Mouse (Mus musculus) CD4-positive helper T cell, adult 2 months (primary cell): Measurements from ENCODE around the gene Fam53a.
A peak's percentile ranks its signal among the peaks of the same experiment; 100 is the strongest.

Experiments used
- DNase-seq: peaks from one replicate; pipeline ENCODE4 v3.0.0-alpha.2; 2012; ENCODE audit warnings: low read depth, missing footprints, low spot score

Fam53a gene

DNA sequence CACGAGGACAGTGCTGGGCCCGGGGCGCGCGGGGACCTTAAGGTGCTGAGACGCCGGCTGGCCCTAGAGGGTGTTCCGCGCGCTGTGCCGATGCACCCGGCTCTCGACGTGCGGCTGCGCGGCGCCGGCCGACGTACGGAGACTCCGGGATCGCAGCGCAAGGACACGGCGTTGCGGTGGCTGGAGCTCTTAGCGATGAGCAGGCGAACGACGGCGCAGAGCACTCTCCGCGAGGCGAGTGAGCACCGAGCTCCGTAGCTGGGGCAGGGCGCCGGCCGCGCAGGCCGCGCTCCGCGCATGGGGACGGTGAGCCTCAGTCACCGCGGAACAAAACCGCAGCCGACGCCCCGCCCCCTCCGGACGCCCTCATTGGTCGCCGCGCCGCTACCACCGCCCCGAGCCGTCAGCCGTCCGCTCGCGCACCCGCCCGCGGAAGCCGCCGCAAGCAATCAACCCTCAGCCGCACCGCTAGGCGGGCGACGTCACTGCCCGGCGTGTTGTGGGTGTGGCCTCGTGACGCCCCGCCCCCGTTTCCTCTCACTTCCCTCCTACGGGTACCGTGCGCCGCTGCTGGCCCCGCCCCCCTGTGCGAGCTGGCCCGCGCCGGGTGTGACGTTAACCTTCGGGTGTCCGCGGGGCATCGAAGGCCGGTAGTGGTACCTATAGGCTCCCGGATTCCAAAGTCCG is at the start of gene Fam53a, which contains the start of gene Gm9903:
TSS of gene Fam53a (minus strand) at position 335 of the 687 bp plus-strand sequence.
TSS of gene Gm9903 (plus strand) at position 625 of the 687 bp plus-strand sequence.
- peak; percentile 99 for DNase-seq

DNA sequence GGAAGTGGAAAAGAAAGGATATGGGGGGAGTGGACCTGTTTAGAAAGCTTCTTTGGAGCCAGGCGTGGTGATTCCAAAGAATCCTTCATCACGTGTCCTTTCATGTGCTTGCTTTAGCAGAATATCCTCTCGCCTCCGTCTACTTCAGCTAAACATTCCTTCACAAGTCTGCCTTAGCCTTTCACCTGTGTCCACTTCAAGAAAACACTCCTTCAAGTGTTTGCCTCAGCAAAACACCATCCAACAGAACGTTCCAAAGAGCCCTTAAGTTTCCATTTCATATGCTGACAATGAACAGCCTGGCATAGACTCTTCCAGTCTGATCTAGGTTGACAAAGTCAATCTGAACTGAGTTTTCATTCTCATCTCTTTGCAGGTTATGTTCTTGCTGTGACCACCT is 48.8 kb upstream of the Fam53a start:
- no peak for DNase-seq

- DNase-seq = no peak
These were observed 46.5 kb upstream of the Fam53a start for GRCm38 (mm10) chr5:33675964-33676363.

- DNase-seq = no peak
These were observed 45.0 kb upstream of the Fam53a start for GRCm38 (mm10) chr5:33674439-33674838.

DNA sequence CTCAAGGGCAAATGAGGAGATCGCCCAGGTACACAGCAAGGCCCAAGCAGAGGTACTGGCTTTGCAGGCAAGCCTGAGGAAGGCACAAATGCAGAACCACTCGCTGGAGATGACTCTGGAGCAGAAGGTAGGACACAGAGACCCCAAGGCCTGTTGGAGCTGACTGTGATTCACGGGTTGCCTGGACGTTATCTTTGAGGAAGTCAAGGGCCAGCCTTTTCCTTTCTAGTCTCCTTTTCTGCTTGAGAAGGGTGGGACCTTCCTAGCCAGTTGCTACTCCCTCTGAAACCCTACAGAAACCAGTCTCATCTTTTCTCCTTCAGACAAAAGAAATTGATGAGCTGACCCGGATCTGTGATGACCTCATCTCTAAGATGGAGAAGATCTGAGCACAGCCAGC is 42.2 kb upstream of the Fam53a start:
- no peak for DNase-seq

- peak; percentile 57 for DNase-seq
These were observed 38.8 kb upstream of the Fam53a start for GRCm38 (mm10) chr5:33668223-33668622.

GRCm38 (mm10) chr5:33658664-33659050 is 29.2 kb upstream of the Fam53a start:
- DNase-seq = no peak

DNA sequence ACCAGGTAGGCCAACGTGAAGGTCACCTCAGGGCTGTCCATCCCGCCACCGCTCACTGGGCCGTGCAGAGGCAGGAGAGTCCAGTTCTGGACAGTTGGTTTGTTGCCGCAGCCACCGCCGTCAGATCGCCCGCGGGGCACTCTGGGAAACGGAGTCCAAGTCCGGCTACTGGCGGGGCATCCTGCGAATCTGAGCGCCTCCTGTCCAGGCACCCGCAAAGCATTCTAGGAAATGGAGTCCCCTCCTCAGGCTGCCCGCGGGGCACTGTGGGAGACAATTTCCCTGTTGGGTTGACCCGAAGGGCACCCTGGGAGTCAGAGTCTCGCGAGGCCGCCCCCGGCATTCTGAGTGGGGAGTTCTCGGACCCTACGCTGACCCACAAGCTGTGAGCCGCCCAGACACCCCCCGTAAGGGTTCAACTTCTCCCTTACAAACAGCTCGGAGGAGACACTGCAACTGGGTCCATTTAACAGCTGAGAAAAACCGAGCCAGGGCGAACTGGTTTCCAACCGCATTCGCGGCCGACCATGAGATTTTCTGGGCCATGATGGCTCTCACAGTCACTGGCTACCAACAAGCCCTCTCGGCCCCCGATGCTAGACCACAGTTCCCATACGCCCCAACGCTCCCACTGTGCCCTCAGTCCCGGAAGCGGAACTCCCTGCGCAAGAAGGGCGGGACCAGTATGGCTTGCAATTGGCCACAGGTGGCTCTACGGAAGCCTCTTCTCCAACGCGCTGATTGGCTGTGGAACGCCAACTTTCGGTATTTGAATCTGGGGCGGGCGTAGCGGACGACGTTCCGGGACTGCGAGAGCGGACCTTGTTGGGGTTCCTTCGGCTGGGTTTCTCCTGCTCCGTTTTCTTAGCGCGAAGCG is 28.6 kb upstream of the Fam53a start, which contains the start of the genes Tacc3 and Tmem129:
TSS of gene Tacc3 (plus strand) at position 342 of the 877 bp plus-strand sequence.
TSS of gene Tmem129 (minus strand) at position 630 of the 877 bp plus-strand sequence.
- DNase-seq = peak; percentile 98

- no peak for DNase-seq
These were observed 27.9 kb upstream of the Fam53a start for GRCm38 (mm10) chr5:33657251-33657786.

DNA sequence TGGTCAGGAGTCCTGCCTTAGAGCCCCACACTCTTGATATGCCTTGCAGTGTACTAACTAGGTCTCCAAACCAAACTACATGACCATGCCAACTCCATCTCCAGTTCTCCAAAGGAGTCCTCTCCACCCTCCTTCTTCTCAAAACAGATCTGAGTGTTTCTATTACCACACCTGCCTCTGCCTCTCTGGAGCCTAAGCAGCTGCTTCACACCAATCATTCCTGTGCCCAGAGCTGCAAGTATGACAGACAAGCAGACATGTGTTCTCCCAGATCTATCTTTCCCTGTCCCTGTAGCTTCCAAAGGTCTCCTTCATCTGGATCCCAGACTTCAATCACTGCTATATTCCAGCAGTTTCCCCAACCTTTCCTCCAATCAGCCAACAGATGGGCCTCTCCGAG is 27.3 kb upstream of the Fam53a start:
- no peak for DNase-seq

- no peak for DNase-seq
These were observed 25.9 kb upstream of the Fam53a start for GRCm38 (mm10) chr5:33655251-33655840.

GRCm38 (mm10) chr5:33654424-33654823 is 25.0 kb upstream of the Fam53a start:
- DNase-seq = no peak

GRCm38 (mm10) chr5:33652783-33653173 is 23.3 kb upstream of the Fam53a start:
- no peak for DNase-seq

DNA sequence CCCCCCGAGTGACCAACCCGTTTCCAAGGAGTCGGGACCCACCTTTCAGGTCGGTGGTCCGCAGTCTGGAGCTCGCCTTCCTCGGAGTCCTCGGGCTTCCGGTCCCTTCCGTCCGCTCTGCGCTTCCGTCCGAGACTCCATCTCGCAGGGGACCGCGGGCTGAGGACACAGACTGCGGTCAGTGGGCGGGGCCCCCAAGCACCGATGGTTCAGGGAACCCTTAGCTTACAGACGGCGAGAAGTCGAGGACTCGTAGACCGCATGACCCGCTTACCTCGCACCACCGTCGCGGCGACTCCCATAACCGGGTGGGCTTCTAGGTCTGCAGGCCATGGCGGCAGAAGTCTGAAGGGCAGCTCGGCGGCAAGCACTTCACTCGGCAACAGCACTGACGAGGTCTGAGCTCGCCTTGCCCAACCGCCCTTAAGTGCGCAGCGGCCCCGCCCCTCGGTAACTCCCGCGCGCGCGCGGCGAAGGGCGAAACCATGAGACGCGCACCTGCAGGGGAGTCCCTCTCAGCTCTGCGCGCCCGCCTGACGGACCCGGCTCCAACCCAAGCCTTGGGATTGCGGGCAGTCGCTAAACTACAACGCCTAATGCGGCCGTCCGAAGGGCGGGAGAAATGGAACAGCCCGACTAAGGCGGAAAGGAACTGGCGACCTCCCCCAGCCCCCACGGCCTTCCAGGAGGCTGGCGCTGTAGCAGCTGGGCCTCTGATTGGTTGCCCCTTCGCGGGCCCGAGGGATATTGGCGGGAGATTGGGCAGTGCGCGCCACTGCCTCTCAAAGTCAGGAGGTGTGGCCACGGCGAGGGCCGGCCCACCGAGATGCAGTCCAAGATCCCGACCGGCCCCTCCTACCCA is 22.7 kb upstream of the Fam53a start, which contains the start of gene Slbp:
TSS of gene Slbp (minus strand) at position 654 of the 862 bp plus-strand sequence.
- peak; percentile 95 for DNase-seq

- DNase-seq = peak; percentile 75
These were observed 22.1 kb upstream of the Fam53a start for GRCm38 (mm10) chr5:33651541-33651920.

DNA sequence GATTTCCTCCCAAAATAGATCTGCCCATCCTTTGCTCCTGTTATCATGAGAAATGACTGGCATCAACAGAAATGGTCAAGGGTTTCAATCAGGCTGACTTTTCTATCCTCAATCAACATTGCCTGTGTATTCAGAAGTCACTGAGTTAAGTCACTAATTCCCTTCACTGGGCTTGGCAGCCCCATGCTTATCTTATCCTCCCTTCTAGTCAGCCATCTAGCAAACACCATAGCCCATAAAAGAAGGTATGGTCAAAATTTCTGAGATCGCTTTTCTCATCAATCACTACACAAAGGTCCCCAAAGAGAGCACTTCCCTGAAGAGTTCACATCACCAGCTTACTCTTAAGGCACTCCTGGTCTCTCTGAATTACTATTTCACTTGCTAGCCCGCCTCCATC is 21.6 kb upstream of the Fam53a start:
- DNase-seq = no peak

DNA sequence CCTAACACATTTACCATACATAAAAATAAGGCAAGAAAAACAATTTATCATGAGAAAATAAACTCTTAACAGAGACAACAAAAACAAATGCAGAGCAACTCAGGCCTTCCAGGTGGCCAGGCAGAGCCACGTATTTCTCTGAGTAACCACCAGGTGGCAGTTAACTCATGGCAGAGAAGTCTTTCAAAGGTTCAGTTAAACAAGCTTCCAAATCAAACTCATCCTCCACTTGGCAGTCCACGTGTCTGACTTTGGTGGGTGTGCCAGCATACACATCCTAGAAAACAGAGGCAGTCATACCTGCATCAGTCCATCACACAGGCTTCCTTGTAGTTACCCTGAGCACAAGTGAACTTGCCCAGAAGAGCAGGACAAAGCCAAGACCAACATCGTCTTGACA is 11.2 kb upstream of the Fam53a start:
- peak; percentile 63 for DNase-seq

DNA sequence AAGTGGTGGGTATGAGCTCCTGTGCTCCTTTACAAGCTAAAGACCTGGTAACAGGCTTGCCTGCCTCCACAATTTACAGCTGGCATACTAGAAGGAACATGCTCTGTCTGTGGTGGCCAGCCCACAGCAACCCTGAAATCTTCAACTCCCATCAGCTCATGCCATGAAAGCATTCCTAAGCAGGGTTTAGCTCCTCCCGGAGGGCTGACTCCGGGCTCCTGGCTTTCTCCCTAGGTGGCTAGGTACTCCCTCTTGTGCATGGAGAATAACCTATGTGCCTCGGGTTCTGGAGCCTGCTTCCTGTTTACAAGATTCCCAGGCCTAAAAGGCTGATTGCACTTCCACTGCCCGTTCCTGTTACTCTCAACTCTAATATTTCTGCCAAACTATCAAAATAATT is 9.4 kb upstream of the Fam53a start:
- no peak for DNase-seq

GRCm38 (mm10) chr5:33637606-33638350 is 8.3 kb upstream of the Fam53a start:
- no peak for DNase-seq

DNA sequence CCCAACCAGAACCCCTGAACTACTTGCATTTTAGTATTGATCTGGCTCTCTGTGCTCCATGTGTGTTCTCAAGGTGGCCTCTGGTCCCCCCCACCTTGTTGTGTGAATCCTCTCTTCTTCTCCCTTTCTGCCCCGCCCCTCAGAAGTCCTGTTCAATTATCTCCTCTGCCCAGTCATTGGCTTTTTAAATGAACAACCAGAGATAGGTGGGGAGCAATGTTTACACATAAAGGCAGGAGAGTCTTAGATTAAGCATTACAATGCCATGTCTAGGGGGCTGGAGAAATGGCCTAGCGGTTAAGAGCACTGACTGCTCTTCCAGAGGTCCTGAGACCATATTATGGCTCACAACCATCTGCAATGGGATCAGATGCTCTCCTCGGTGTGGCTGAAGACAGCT is 5.9 kb upstream of the Fam53a start:
- no peak for DNase-seq
